In genomic region chr15:64447239-64447952, GRCm38 (mm10) we compare ENCODE assay signal across 17 mouse cellular contexts.
DNase-seq lines count a peak whose midpoint lies in the region; ATAC-seq lines count a peak whose summit lies in the region.
"Had no signal": no experiment of that assay in that cellular context is flagged by ENCODE, and none has a peak within 500 bp of the region (broad histone marks: within the 10 kb centered on the region; RNA-seq: fewer than 3 reads in every experiment).

No protein-coding gene starts in this region.

- ATAC-seq in common myeloid progenitor, adult 5-6 weeks (replicated peaks; ENCODE audit: low read depth, poor library complexity, severe bottlenecking), result peak; percentile 87
- peak; percentile 84 for ATAC-seq in megakaryocyte, adult 5-6 weeks (ENCODE audit: poor library complexity, severe bottlenecking)
- ATAC-seq: activated CD4-positive, CD25-positive, alpha-beta regulatory T cell, adult 4 months; intestine, embryonic 15.5 days; midbrain, embryonic 16.5 days had no signal

- DNase-seq in 416B (ENCODE audit: low read depth), result peak; percentile 8
- DNase-seq in A20 (ENCODE audit: low read depth, low spot score), result peak; percentile 25
- DNase-seq in layer of hippocampus, postnatal 14 days (ENCODE audit: low spot score in 2 of 2), result no peak
- DNase-seq in thymus, postnatal 10 days (ENCODE audit: low spot score in 2 of 2), result no peak
- DNase-seq in layer of hippocampus, adult 9-10 months (ENCODE audit: low spot score), result no peak
- DNase-seq: adrenal gland, adult 2 months; cerebellum, adult 8-10 months; cerebellum, postnatal 36 days; gastrocnemius, adult 2 months; gastrocnemius, postnatal 36 days; right cerebral cortex, postnatal 4 days; thymus, postnatal 25 days had no signal

Comparison
In these comparisons a context has a peak if more than half of its experiments do, and no peak if none do; other contexts are left out.
1. DNase-seq: peak in 416B (single experiment) and A20 (single experiment); none in layer of hippocampus, postnatal 14 days (0 of 2), thymus, postnatal 10 days (0 of 2) and layer of hippocampus, adult 9-10 months (single experiment).